Mouse (Mus musculus): ENCODE results near the gene Ccdc54.
A peak's percentile ranks its signal among the peaks of the same experiment; 100 is the strongest.

Ccdc54 gene

GRCm38 (mm10) chr16:50542554-50543333 lies 48.2 kb downstream of the Ccdc54 start:
- peak; percentile 50 for DNase-seq (ENCODE audit: low spot score)

All from embryo, embryonic 10.5 days (tissue).